Mouse (Mus musculus): ENCODE measurements around the gene Mdga1. TPM values are rescaled to one million over a fixed set of nuclear protein-coding genes. Genes with fewer than 3 reads are reported as not detected.

Mdga1 gene
- polyA plus RNA-seq, 1 experiment from 2014 or later: 1.9 TPM

DNA sequence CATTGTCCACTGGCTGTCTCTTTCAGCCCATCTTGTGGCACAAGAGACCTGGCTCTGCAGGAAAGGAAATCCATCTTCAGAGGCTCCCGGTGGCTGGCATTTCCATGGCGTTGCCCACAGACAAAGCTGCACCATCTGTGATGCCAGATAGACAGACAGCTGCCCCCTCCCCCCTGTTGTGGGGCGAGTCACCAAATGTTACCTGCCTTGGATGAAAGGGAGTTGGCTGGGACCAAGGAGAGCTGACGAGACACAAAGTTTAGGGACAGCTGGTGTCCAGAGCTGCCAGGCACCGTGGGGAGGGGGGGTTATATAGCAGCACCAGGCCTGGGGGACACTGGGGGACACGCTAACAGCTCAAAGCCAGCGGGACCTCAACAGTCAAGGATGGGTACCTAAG lies 135.1 kb downstream of the Mdga1 start:
- peaks cover 18% of the 10 kb centered on the region for H3K4me1 ChIP-seq (ENCODE audit: control insufficient read depth, insufficient read depth, low read length)
- H3K9me3 ChIP-seq (ENCODE audit: control insufficient read depth, low read length): no peaks in the 10 kb centered on the region
- no peaks in the 10 kb centered on the region for H3K36me3 ChIP-seq (ENCODE audit: control insufficient read depth, insufficient read depth, low read length)
- H3K27ac ChIP-seq (replicated peaks; ENCODE audit: low read depth, low read length): no peak overlapping the region
- no peak overlapping the region for H3K4me2 ChIP-seq (ENCODE audit: low read depth, severe bottlenecking)
- H3K4me3 ChIP-seq (ENCODE audit: low read depth, low read length): no peak overlapping the region
- no peak for ATAC-seq (ENCODE audit: insufficient number of reproducible peaks, low FRiP score, low TSS enrichment, low read depth)
- no peaks in the 10 kb centered on the region for H3K27me3 ChIP-seq (ENCODE audit: control insufficient read depth, insufficient read depth, low read length)
- H3K9ac ChIP-seq (ENCODE audit: low read length): no peak overlapping the region
- 77% methylated on average over 7 of the region's 7 CpGs for WGBS
- no peak for DNase-seq (ENCODE audit: low spot score)

DNA sequence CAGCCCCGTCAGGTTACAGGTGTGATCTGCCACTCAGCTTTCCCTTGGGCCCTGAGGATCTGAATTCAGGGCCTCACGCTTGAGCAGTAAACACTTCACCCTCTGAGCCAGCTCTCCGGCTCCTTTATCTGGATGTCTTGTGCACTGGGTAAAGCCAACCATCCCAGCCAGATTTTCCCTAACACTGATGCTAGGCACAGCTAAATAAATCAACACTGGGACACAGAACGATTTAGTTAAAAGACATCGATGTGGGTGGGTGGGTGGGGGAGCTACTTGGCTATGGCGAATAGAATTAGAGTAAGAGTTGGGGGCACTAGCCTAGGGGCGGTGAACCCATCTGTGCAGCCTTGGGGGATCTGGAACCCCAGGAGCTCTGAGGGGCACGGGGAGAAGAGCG lies 135.6 kb downstream of the Mdga1 start:
- H3K4me3 ChIP-seq (ENCODE audit: low read depth, low read length): no peak overlapping the region
- H3K36me3 ChIP-seq (ENCODE audit: control insufficient read depth, insufficient read depth, low read length): no peaks in the 10 kb centered on the region
- DNase-seq (ENCODE audit: low spot score) (no peak), ATAC-seq (ENCODE audit: insufficient number of reproducible peaks, low FRiP score, low TSS enrichment, low read depth) (no peak)
- no peaks in the 10 kb centered on the region for H3K9me3 ChIP-seq (ENCODE audit: control insufficient read depth, low read length)
- 86% methylated on average over 9 of the region's 9 CpGs for WGBS
- H3K4me2 ChIP-seq (ENCODE audit: low read depth, severe bottlenecking): no peak overlapping the region
- no peak overlapping the region for H3K27ac ChIP-seq (replicated peaks; ENCODE audit: low read depth, low read length)
- H3K27me3 ChIP-seq (ENCODE audit: control insufficient read depth, insufficient read depth, low read length): no peaks in the 10 kb centered on the region
- H3K9ac ChIP-seq (ENCODE audit: low read length): no peak overlapping the region
- H3K4me1 ChIP-seq (ENCODE audit: control insufficient read depth, insufficient read depth, low read length): peaks cover 18% of the 10 kb centered on the region

DNA sequence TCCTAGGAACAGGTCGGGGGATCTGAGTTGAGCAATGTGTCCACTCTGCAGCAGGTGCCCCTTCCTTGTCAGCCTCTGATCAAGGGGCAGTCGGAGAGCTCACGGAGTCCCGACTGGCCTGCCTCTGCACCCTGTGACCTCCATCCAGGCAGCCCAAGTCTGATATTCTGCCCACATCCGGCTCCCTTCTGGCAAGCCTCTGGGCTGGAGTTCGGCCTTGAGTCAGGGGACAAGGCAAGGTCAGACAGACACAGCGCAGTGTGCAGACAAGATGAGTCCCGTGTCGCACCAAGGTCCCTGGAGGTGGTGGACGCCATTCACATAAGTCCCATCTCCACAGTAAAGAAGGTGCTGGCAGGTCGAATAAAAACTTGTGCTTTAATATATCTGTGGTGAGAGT lies 138.2 kb downstream of the Mdga1 start:
- no peaks in the 10 kb centered on the region for H3K9me3 ChIP-seq (ENCODE audit: control insufficient read depth, low read length)
- H3K27ac ChIP-seq (replicated peaks; ENCODE audit: low read depth, low read length): no peak overlapping the region
- no peak overlapping the region for H3K4me2 ChIP-seq (ENCODE audit: low read depth, severe bottlenecking)
- H3K27me3 ChIP-seq (ENCODE audit: control insufficient read depth, insufficient read depth, low read length): no peaks in the 10 kb centered on the region
- H3K9ac ChIP-seq (ENCODE audit: low read length): no peak overlapping the region
- no peak for DNase-seq (ENCODE audit: low spot score)
- H3K4me3 ChIP-seq (ENCODE audit: low read depth, low read length): no peak overlapping the region
- WGBS: 87% methylated on average over 11 of the region's 11 CpGs
- H3K36me3 ChIP-seq (ENCODE audit: control insufficient read depth, insufficient read depth, low read length): no peaks in the 10 kb centered on the region
- H3K4me1 ChIP-seq (ENCODE audit: control insufficient read depth, insufficient read depth, low read length): no peaks in the 10 kb centered on the region
- ATAC-seq (ENCODE audit: insufficient number of reproducible peaks, low FRiP score, low TSS enrichment, low read depth): no peak

DNA sequence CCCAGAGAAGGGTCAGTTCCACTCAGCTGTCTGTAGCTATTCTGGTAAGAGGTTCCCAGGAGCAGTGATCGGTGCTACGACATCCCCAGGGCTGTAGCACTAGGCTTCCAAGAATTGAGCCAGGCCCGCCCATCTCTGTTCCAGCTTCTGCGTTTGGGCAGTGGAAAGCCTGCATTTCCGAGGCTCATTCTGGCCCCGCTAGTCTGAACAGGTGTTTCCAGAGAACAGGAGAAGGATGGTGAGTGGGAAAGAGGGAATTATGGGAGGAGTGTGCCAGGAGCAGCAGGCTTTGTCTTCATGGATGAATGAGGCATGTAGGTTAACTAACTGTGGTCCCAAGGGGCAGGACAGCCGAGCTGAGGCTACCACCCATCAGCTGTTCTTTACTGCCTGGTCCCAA lies 140.8 kb downstream of the Mdga1 start:
- WGBS: 80% methylated on average over 7 of the region's 7 CpGs
- ATAC-seq (ENCODE audit: insufficient number of reproducible peaks, low FRiP score, low TSS enrichment, low read depth): no peak
- no peaks in the 10 kb centered on the region for H3K36me3 ChIP-seq (ENCODE audit: control insufficient read depth, insufficient read depth, low read length)
- H3K9me3 ChIP-seq (ENCODE audit: control insufficient read depth, low read length): no peaks in the 10 kb centered on the region
- no peaks in the 10 kb centered on the region for H3K4me1 ChIP-seq (ENCODE audit: control insufficient read depth, insufficient read depth, low read length)
- no peak overlapping the region for H3K9ac ChIP-seq (ENCODE audit: low read length)
- H3K27me3 ChIP-seq (ENCODE audit: control insufficient read depth, insufficient read depth, low read length): no peaks in the 10 kb centered on the region
- H3K27ac ChIP-seq (replicated peaks; ENCODE audit: low read depth, low read length): no peak overlapping the region
- no peak for DNase-seq (ENCODE audit: low spot score)
- H3K4me2 ChIP-seq (ENCODE audit: low read depth, severe bottlenecking): no peak overlapping the region
- H3K4me3 ChIP-seq (ENCODE audit: low read depth, low read length): no peak overlapping the region

DNA sequence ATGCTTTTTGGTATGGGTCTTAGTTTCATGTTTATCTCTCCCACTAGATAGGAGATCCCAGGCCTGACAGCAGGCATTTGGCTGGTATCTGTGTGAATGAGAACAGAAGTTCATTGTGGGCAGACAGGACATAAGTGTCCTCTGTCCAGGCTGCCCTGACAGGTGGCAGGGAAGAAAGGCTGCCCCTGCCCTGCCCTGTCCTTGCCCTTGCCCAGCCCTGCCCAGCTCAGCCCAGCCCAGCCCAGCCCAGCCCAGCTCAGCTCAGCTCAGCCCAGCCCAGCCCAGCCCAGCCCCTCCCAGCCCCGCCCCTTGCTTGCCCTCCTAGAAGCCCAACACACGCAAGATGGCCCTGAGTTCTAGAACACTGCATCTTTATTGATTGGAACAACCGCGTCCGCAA lies 142.3 kb downstream of the Mdga1 start:
- no peaks in the 10 kb centered on the region for H3K36me3 ChIP-seq (ENCODE audit: control insufficient read depth, insufficient read depth, low read length)
- H3K27ac ChIP-seq (replicated peaks; ENCODE audit: low read depth, low read length): no peak overlapping the region
- no peak for DNase-seq (ENCODE audit: low spot score)
- 68% methylated on average over 5 of the region's 5 CpGs for WGBS
- H3K4me2 ChIP-seq (ENCODE audit: low read depth, severe bottlenecking): no peak overlapping the region
- H3K9me3 ChIP-seq (ENCODE audit: control insufficient read depth, low read length): no peaks in the 10 kb centered on the region
- ATAC-seq (ENCODE audit: insufficient number of reproducible peaks, low FRiP score, low TSS enrichment, low read depth): no peak
- H3K4me1 ChIP-seq (ENCODE audit: control insufficient read depth, insufficient read depth, low read length): no peaks in the 10 kb centered on the region
- no peak overlapping the region for H3K4me3 ChIP-seq (ENCODE audit: low read depth, low read length)
- H3K27me3 ChIP-seq (ENCODE audit: control insufficient read depth, insufficient read depth, low read length): no peaks in the 10 kb centered on the region
- no peak overlapping the region for H3K9ac ChIP-seq (ENCODE audit: low read length)

DNA sequence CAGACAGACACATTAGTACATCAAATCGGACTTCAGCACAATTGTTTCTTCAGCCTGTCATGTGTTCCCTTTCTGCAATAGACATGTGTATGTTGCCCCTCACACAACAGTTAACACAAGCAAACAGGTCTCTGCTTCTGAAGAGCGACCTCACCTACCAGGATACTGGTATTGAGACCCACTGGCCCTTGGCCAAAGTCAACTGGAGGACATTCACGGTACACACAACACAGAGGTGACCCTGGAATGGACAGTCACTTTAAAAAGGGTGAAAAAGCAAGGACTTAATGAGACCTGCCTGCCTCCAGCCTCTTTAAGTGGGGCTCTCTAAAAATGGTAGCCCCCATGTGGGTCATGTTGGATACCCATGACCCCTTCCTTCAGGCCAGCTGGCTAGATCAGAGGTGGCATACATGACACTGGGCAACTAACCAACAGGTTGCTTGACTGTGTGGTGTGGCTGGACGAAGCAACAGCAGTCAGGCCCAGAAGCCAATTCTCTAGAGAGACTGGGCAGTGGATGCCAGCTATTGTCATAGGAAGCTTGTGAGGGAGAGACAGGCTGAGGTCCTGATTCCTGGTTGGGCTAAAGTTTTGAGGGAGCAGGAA lies 145.3 kb downstream of the Mdga1 start:
- Histone ChIP-seq H3K4me3 (ENCODE audit: low read depth, low read length) (no peak overlapping the region), H3K4me2 (ENCODE audit: low read depth, severe bottlenecking) (no peak overlapping the region), H3K27ac (replicated peaks; ENCODE audit: low read depth, low read length) (no peak overlapping the region), H3K27me3 (ENCODE audit: control insufficient read depth, insufficient read depth, low read length) (no peaks in the 10 kb centered on the region), H3K9ac (ENCODE audit: low read length) (no peak overlapping the region), H3K36me3 (ENCODE audit: control insufficient read depth, insufficient read depth, low read length) (no peaks in the 10 kb centered on the region), H3K4me1 (ENCODE audit: control insufficient read depth, insufficient read depth, low read length) (no peaks in the 10 kb centered on the region), H3K9me3 (ENCODE audit: control insufficient read depth, low read length) (no peaks in the 10 kb centered on the region)
- WGBS: 90% methylated on average over 4 of the region's 4 CpGs
- ATAC-seq (ENCODE audit: insufficient number of reproducible peaks, low FRiP score, low TSS enrichment, low read depth) (no peak), DNase-seq (ENCODE audit: low spot score) (no peak)

DNA sequence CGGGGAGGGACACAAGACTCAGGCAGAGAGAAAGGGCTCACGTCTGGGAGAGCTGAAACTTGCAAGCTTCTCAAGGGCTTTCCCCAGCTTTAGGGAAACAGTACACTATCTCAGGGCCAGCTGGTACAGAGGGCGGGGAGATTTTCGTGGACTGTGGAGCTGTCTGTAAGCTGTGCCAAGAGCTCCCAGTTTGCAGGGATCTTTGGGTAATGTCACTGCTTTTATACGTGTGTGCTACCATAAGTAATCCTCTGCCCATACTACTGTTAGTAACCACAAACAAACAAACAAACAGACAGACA lies 145.7 kb downstream of the Mdga1 start:
- Histone ChIP-seq H3K4me1 (ENCODE audit: control insufficient read depth, insufficient read depth, low read length) (no peaks in the 10 kb centered on the region), H3K4me2 (ENCODE audit: low read depth, severe bottlenecking) (no peak overlapping the region), H3K4me3 (ENCODE audit: low read depth, low read length) (no peak overlapping the region), H3K27me3 (ENCODE audit: control insufficient read depth, insufficient read depth, low read length) (no peaks in the 10 kb centered on the region), H3K9ac (ENCODE audit: low read length) (no peak overlapping the region), H3K9me3 (ENCODE audit: control insufficient read depth, low read length) (no peaks in the 10 kb centered on the region), H3K36me3 (ENCODE audit: control insufficient read depth, insufficient read depth, low read length) (no peaks in the 10 kb centered on the region), H3K27ac (replicated peaks; ENCODE audit: low read depth, low read length) (no peak overlapping the region)
- WGBS: 66% methylated on average over 5 of the region's 5 CpGs
- DNase-seq (ENCODE audit: low spot score) (no peak), ATAC-seq (ENCODE audit: insufficient number of reproducible peaks, low FRiP score, low TSS enrichment, low read depth) (no peak)

DNA sequence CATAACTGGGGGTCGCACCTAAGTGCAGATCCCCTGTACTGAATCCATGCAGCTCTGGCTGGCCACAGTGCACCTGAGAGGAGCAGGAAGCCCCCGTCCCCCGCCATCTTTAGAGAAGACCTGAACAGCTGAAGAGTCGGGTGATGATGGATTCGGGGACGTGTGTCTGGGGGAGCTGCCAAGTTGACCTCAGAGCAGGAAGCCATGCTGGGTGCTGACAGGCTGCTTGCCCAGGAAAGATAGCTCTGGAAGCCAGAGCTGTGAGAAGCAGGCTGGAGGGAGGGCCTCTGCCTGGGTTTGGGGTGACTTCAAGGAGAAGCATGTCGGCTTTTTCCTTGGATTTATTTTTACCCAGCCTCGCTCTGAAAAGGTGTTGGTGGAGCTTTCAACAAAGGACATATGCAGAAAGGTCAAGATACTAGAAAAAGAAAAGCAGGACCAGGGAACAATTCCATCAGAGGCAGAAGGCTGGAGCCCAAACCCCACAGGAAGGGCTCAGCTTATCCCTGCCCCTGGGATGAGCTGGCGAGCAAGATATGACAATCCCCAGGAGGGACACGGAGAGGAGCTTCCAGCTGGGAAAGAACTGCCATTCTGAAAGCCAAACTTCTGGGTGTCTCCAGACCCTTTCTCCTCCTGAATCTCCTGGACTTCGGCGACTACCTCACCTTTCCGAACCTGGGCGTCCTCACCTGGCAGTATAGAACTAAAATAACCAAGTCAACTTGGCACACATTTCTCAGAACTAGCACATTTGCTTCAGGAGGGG lies 146.3 kb downstream of the Mdga1 start:
- Histone ChIP-seq H3K36me3 (ENCODE audit: control insufficient read depth, insufficient read depth, low read length) (no peaks in the 10 kb centered on the region), H3K4me3 (ENCODE audit: low read depth, low read length) (no peak overlapping the region), H3K4me2 (ENCODE audit: low read depth, severe bottlenecking) (no peak overlapping the region), H3K9me3 (ENCODE audit: control insufficient read depth, low read length) (no peaks in the 10 kb centered on the region), H3K4me1 (ENCODE audit: control insufficient read depth, insufficient read depth, low read length) (no peaks in the 10 kb centered on the region), H3K9ac (ENCODE audit: low read length) (no peak overlapping the region), H3K27ac (replicated peaks; ENCODE audit: low read depth, low read length) (no peak overlapping the region), H3K27me3 (ENCODE audit: control insufficient read depth, insufficient read depth, low read length) (no peaks in the 10 kb centered on the region)
- 77% methylated on average over 14 of the region's 14 CpGs for WGBS
- DNase-seq (ENCODE audit: low spot score): no peak
- ATAC-seq (ENCODE audit: insufficient number of reproducible peaks, low FRiP score, low TSS enrichment, low read depth): no peak

DNA sequence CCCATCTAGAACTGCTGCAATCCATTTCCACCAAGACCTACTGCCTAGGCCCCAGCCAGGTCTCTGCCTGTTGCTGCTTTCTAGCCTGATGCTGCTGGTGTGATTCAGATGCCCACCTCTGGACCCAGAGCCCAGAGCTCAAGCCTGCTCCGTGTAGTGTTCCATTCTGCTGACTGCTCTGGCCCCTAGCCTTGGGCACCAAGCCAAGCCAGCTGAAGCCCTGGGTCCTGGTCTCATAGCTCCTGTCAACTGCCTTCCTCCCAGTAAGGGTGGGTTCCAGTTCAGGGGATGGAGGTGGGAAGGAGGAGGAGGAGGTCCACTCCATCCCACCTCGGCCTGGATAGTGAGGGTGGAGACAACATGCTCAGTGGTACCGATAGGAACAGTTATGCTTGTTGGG lies 150.3 kb downstream of the Mdga1 start:
- no peak overlapping the region for H3K4me2 ChIP-seq (ENCODE audit: low read depth, severe bottlenecking)
- 92% methylated on average over 3 of the region's 3 CpGs for WGBS
- H3K9me3 ChIP-seq (ENCODE audit: control insufficient read depth, low read length): no peaks in the 10 kb centered on the region
- H3K4me3 ChIP-seq (ENCODE audit: low read depth, low read length): no peak overlapping the region
- no peak overlapping the region for H3K9ac ChIP-seq (ENCODE audit: low read length)
- no peaks in the 10 kb centered on the region for H3K27me3 ChIP-seq (ENCODE audit: control insufficient read depth, insufficient read depth, low read length)
- no peaks in the 10 kb centered on the region for H3K36me3 ChIP-seq (ENCODE audit: control insufficient read depth, insufficient read depth, low read length)
- ATAC-seq (ENCODE audit: insufficient number of reproducible peaks, low FRiP score, low TSS enrichment, low read depth) (no peak), DNase-seq (ENCODE audit: low spot score) (no peak)
- H3K27ac ChIP-seq (replicated peaks; ENCODE audit: low read depth, low read length): no peak overlapping the region
- H3K4me1 ChIP-seq (ENCODE audit: control insufficient read depth, insufficient read depth, low read length): peaks cover 8% of the 10 kb centered on the region

Data from limb, embryonic 11.5 days (tissue).